Mouse (Mus musculus) adrenal gland (tissue): ENCODE data around the gene Erich4.

Source experiments
- intact Hi-C: fragments of 180-260 bp; cut with DNase I; formaldehyde crosslinking; loops from one replicate; pipeline ENCODE4 v1.15.1; 2025
- long read RNA-seq, 2 experiments: library from polyadenylated mRNA; unstranded; transcript quantifications; one replicate each; pipeline ENCODE4 v2.0.0; 2020; ENCODE audit warnings: borderline replicate concordance in 1 of 2; ENCODE audit not compliant: insufficient replicate concordance in 1 of 2

Erich4 gene
- long read RNA-seq, experiment 1: 0 reads
- long read RNA-seq, experiment 2: 0 reads

GRCm38 (mm10) chr7:25615706-25616011 lies at the start of gene Erich4:
Gene Erich4, minus strand, starts transcription at chr7:25615892.
- intact Hi-C loops: no loop called here

- intact Hi-C loops: no loop called here
Observed at GRCm38 (mm10) chr7:25658657-25659472, 43.2 kb upstream of the Erich4 start, which contains the start of the genes Bckdha and Exosc5. Gene Bckdha, minus strand, starts transcription at chr7:25658981. Gene Exosc5, plus strand, starts transcription at chr7:25659164.

GRCm38 (mm10) chr7:25657785-25658184 lies 42.1 kb upstream of the Erich4 start:
- intact Hi-C loops: no loop called here

- intact Hi-C loops: no loop called here
Observed at GRCm38 (mm10) chr7:25655601-25656428, 40.1 kb upstream of the Erich4 start.

- intact Hi-C loops: no loop called here
Observed at GRCm38 (mm10) chr7:25652244-25652759, 36.6 kb upstream of the Erich4 start.

- intact Hi-C loops: no loop called here
Observed at GRCm38 (mm10) chr7:25651281-25651680, 35.6 kb upstream of the Erich4 start.

GRCm38 (mm10) chr7:25649839-25650238 lies 34.1 kb upstream of the Erich4 start:
- intact Hi-C loops: no loop called here

GRCm38 (mm10) chr7:25647574-25648123 lies 32.0 kb upstream of the Erich4 start:
- intact Hi-C loops: no loop called here

GRCm38 (mm10) chr7:25645074-25645473 lies 29.4 kb upstream of the Erich4 start:
- intact Hi-C loops: no loop called here

- intact Hi-C loops: no loop called here
Observed at GRCm38 (mm10) chr7:25644631-25645030, 28.9 kb upstream of the Erich4 start.

- intact Hi-C loops: no loop called here
Observed at GRCm38 (mm10) chr7:25644136-25644535, 28.4 kb upstream of the Erich4 start.

- intact Hi-C loops: no loop called here
Observed at GRCm38 (mm10) chr7:25639754-25640153, 24.1 kb upstream of the Erich4 start.

GRCm38 (mm10) chr7:25637099-25637498 lies 21.4 kb upstream of the Erich4 start:
- intact Hi-C loops: no loop called here

- intact Hi-C loops: no loop called here
Observed at GRCm38 (mm10) chr7:25636373-25636772, 20.7 kb upstream of the Erich4 start.

- intact Hi-C loops: loop anchor here (5.0 kb wide), 1 partner anchor 35 kb away; no protein-coding TSS in a partner anchor
Observed at GRCm38 (mm10) chr7:25632679-25633078, 17.0 kb upstream of the Erich4 start.

GRCm38 (mm10) chr7:25628323-25628620 lies 12.6 kb upstream of the Erich4 start:
- intact Hi-C loops: loop anchor here (10.0 kb wide), 1 partner anchor 1023 kb away; no protein-coding TSS in a partner anchor

- intact Hi-C loops: loop anchor here (10.0 kb wide), 1 partner anchor 1023 kb away; no protein-coding TSS in a partner anchor
Observed at GRCm38 (mm10) chr7:25627431-25628322, 12.0 kb upstream of the Erich4 start.

GRCm38 (mm10) chr7:25626509-25627430 lies 11.1 kb upstream of the Erich4 start, which contains the start of gene B3gnt8:
Gene B3gnt8, plus strand, starts transcription at chr7:25626654.
- intact Hi-C loops: loop anchor here (10.0 kb wide), 1 partner anchor 1022 kb away; no protein-coding TSS in a partner anchor

- intact Hi-C loops: loop anchor here (10.0 kb wide), 1 partner anchor 1021 kb away; no protein-coding TSS in a partner anchor
Observed at GRCm38 (mm10) chr7:25625594-25626250, 10.0 kb upstream of the Erich4 start.
